Mouse (Mus musculus) lung, postnatal 0 days (tissue): Measurements from ENCODE around the gene Gabpb1. TPM values are rescaled to one million over a fixed set of nuclear protein-coding genes. Genes with fewer than 3 reads are reported as not detected.

Experiments used
- ATAC-seq: fragments of 200-750 bp; cut with Nextera tagmentation; 2 replicates; pipeline ENCODE4 v1.8.0; 2017; ENCODE audit warnings: moderate library complexity
- DNase-seq: peaks from one replicate; pipeline ENCODE4 v3.0.0-alpha.2; 2016; ENCODE audit warnings: low spot score
- H3K27ac ChIP-seq: fragments of 300-500 bp; sonication (generic); 2 replicates; pipeline ENCODE4 v1.5.1; 2014; ENCODE audit warnings: antibody characterized with exemption, mild to moderate bottlenecking, low read length, mixed read lengths
- H3K27me3 ChIP-seq: fragments of 300-500 bp; sonication (generic); replicated peaks from 2 replicates; pipeline ENCODE4 v1.6.1; 2014; ENCODE audit warnings: low read length, mixed read lengths; ENCODE audit not compliant: insufficient read depth
- H3K36me3 ChIP-seq: fragments of 300-500 bp; sonication (generic); 2 replicates; pipeline ENCODE4 v1.6.1; 2014; ENCODE audit warnings: low read length, mixed read lengths; ENCODE audit not compliant: insufficient read depth
- H3K4me1 ChIP-seq: fragments of 300-500 bp; sonication (generic); 2 replicates; pipeline ENCODE4 v1.6.1; 2014; ENCODE audit warnings: antibody characterized with exemption, low read depth, low read length, mixed read lengths; ENCODE audit not compliant: insufficient read depth
- H3K4me2 ChIP-seq: fragments of 300-500 bp; sonication (generic); replicated peaks from 2 replicates; pipeline ENCODE4 v1.6.1; 2014; ENCODE audit warnings: low read depth, mild to moderate bottlenecking, low read length, moderate library complexity, mixed read lengths
- H3K4me3 ChIP-seq: fragments of 300-500 bp; sonication (generic); 2 replicates; pipeline ENCODE4 v1.5.1; 2014; ENCODE audit warnings: low read depth, low read length
- H3K9ac ChIP-seq: fragments of 300-500 bp; sonication (generic); replicated peaks from 2 replicates; pipeline ENCODE4 v1.6.1; 2014; ENCODE audit warnings: low read depth, mild to moderate bottlenecking
- H3K9me3 ChIP-seq: fragments of 300-500 bp; sonication (generic); 2 replicates; pipeline ENCODE4 v1.6.1; 2016; ENCODE audit warnings: low read length, mixed read lengths
- CTCF ChIP-seq: IDR thresholded peaks from 2 replicates; pipeline ENCODE4 v1.5.1; 2016; ENCODE audit warnings: antibody characterized with exemption, mild to moderate bottlenecking
- EP300 ChIP-seq: IDR thresholded peaks from 2 replicates; pipeline ENCODE4 v1.6.1; 2016; ENCODE audit warnings: antibody characterized with exemption, mild to moderate bottlenecking, control low read depth
- WGBS: fragments of 180-500 bp; shearing (Covaris S2); extraction: QIAGEN DNeasy Blood & Tissue Kit; methylation state at CpG from one replicate; pipeline ENCODE4 v1.1.7; 2014; 5-methylcytosine and 5-hydroxymethylcytosine counted together
- polyA plus RNA-seq: library from polyadenylated mRNA; unstranded; fragments of >200 nt; fragmentation: Nextera tagmentation; extraction: Ambion mirVana; gene quantifications from 2 replicates; pipeline ENCODE4 v1.2.1, GENCODE M21; 2015

The Gabpb1 gene
- polyA plus RNA-seq = 24.5 and 33.0 TPM in 2 replicates

DNA sequence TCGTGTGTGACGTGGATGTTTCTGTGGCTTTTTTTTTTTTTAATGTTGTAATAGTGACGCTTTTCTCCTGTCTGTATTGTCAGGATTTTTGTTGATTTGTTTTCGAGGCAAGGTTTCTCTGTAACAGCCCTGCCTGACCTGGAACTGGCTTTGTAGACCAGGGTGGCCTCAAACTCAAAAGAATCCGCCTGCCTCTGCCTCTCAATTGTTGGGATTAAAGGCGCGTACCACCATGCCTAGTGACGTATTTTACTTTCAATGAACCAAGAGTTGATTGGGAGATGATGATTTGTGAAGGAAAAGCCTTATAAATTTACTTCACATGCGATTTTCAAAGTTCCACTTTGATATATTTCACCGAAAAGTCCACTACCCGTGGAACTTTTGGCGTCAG lies at the start of gene Gabpb1:
TSS of gene Gabpb1 (minus strand) at position 216 of the 394 bp plus-strand sequence.
- peak; percentile 38 for DNase-seq
- WGBS = 21% methylated on average over 12 of the region's 12 CpGs
- TF ChIP-seq CTCF = no peak
- no peak for TF ChIP-seq EP300

DNA sequence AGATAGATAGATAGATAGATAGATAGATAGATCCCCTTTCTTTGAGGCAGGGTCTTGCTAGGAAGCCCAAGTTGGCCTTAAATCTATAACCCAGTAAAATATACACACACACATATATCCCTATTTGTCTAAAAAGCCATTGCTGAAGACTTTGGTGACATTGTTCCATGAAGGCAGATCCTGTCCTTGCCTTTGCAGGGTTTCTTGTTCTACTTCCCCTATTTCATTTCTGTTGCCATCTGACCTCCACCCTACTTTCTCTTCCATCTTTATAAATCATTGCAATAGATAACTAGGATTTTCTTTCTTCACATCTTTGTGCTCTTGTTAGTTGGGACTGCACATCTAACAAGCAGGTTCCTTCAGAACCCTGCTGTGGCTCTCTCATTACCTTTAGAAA lies 36.8 kb upstream of the Gabpb1 start:
- H3K27me3 ChIP-seq = no peaks in the 10 kb centered on the region
- H3K36me3 ChIP-seq = no peaks in the 10 kb centered on the region
- no peaks in the 10 kb centered on the region for H3K9me3 ChIP-seq
- H3K4me3 ChIP-seq = no peak overlapping the region
- no peaks in the 10 kb centered on the region for H3K4me1 ChIP-seq
- no peak overlapping the region for H3K9ac ChIP-seq
- H3K27ac ChIP-seq = no peak overlapping the region
- no peak for DNase-seq
- no peak overlapping the region for H3K4me2 ChIP-seq
- ATAC-seq = no peak
- TF ChIP-seq EP300 (no peak), CTCF (no peak)

More for the DNA sequence above, at the start of gene Gabpb1:
- ATAC-seq = no peak
- Histone ChIP-seq H3K27ac (peak within 1 kb of the TSS; percentile 100), H3K4me2 (peak within 1 kb of the TSS; percentile 81), H3K27me3 (no peaks in the 10 kb centered on the region), H3K9ac (peak within 1 kb of the TSS; percentile 99), H3K9me3 (no peaks in the 10 kb centered on the region), H3K4me1 (peaks cover 21% of the 10 kb centered on the region), H3K36me3 (no peaks in the 10 kb centered on the region), H3K4me3 (peak within 1 kb of the TSS; percentile 100)

DNA sequence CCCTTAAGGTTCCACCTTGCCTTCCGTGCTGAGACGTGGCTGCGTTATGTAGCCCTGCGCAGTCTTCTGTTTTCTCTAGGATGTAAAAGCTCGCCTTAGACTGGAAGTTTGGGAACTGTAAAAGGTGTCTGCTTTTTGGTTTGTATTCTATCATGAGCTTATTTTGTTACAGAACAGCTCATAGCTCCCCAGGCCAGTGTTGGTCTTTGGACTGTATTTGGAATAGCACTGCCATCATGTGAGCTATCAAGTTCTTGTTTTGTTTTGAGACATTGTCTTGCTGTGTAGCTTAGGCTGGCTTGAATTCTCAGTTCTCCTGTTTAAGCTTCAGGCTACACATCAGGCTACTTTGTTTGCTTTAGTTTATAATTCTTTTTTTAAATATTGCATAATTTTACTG lies 36.4 kb upstream of the Gabpb1 start:
- DNase-seq (no peak), ATAC-seq (no peak)
- H3K4me1 ChIP-seq = no peaks in the 10 kb centered on the region
- H3K4me2 ChIP-seq = no peak overlapping the region
- no peak for TF ChIP-seq CTCF
- no peak for TF ChIP-seq EP300
- H3K9ac ChIP-seq = no peak overlapping the region
- WGBS = 95% methylated on average over 5 of the region's 5 CpGs
- no peaks in the 10 kb centered on the region for H3K36me3 ChIP-seq
- no peak overlapping the region for H3K4me3 ChIP-seq
- no peaks in the 10 kb centered on the region for H3K27me3 ChIP-seq
- no peaks in the 10 kb centered on the region for H3K9me3 ChIP-seq
- H3K27ac ChIP-seq = no peak overlapping the region

GRCm38 (mm10) chr2:126708361-126708760 lies 32.2 kb upstream of the Gabpb1 start:
- Histone ChIP-seq H3K9ac (no peak overlapping the region), H3K4me1 (no peaks in the 10 kb centered on the region), H3K9me3 (no peaks in the 10 kb centered on the region), H3K27me3 (no peaks in the 10 kb centered on the region), H3K4me2 (peak overlapping the region; percentile 59; the same call in 1 of the 2 replicates), H3K4me3 (peak overlapping the region; percentile 92; the same call in 1 of the 2 replicates), H3K36me3 (no peaks in the 10 kb centered on the region), H3K27ac (no peak overlapping the region)
- TF ChIP-seq CTCF = no peak
- TF ChIP-seq EP300 = no peak
- ATAC-seq = no peak
- DNase-seq = no peak
- WGBS = 68% methylated on average over 4 of the region's 4 CpGs

GRCm38 (mm10) chr2:126707438-126707779 lies 31.3 kb upstream of the Gabpb1 start:
- peak overlapping the region; percentile 92 for H3K4me3 ChIP-seq
- DNase-seq (no peak), ATAC-seq (peak; percentile 78)
- 0% methylated on average over 16 of the region's 23 CpGs for WGBS
- no peaks in the 10 kb centered on the region for H3K4me1 ChIP-seq
- no peak for TF ChIP-seq CTCF
- H3K4me2 ChIP-seq = peak overlapping the region; percentile 59
- peak overlapping the region; percentile 84 for H3K27ac ChIP-seq
- H3K9ac ChIP-seq = peak overlapping the region; percentile 82
- H3K36me3 ChIP-seq = no peaks in the 10 kb centered on the region
- no peaks in the 10 kb centered on the region for H3K9me3 ChIP-seq
- no peaks in the 10 kb centered on the region for H3K27me3 ChIP-seq

- peak within 1 kb of the TSS; percentile 84 for H3K27ac ChIP-seq
- WGBS = 2% methylated on average over 47 of the region's 47 CpGs
- TF ChIP-seq CTCF (peak; percentile 35; the same call in 1 of the 2 replicates), EP300 (0 out of 2 replicates have a peak, but pooled peaks have one; percentile 57)
- no peaks in the 10 kb centered on the region for H3K4me1 ChIP-seq
- peak within 1 kb of the TSS; percentile 92 for H3K4me3 ChIP-seq
- H3K9ac ChIP-seq = peak within 1 kb of the TSS; percentile 82
- DNase-seq = peak; percentile 99
- H3K4me2 ChIP-seq = peak within 1 kb of the TSS; percentile 59
- H3K36me3 ChIP-seq = no peaks in the 10 kb centered on the region
- peak; percentile 100 for ATAC-seq
- H3K9me3 ChIP-seq = no peaks in the 10 kb centered on the region
- no peaks in the 10 kb centered on the region for H3K27me3 ChIP-seq
These were observed 30.8 kb upstream of the Gabpb1 start, which contains the start of gene Usp8 for GRCm38 (mm10) chr2:126706759-126707437. Gene Usp8 (plus strand): TSS chr2:126707328.
